Mouse (Mus musculus): ENCODE results near the gene Arih2. TPM values are rescaled to one million over a fixed set of nuclear protein-coding genes. Genes with fewer than 3 reads are reported as not detected.

Arih2 gene
- total and polyA plus RNA-seq, 3 experiments = 77.4 to 153 (median 86.9) TPM

DNA sequence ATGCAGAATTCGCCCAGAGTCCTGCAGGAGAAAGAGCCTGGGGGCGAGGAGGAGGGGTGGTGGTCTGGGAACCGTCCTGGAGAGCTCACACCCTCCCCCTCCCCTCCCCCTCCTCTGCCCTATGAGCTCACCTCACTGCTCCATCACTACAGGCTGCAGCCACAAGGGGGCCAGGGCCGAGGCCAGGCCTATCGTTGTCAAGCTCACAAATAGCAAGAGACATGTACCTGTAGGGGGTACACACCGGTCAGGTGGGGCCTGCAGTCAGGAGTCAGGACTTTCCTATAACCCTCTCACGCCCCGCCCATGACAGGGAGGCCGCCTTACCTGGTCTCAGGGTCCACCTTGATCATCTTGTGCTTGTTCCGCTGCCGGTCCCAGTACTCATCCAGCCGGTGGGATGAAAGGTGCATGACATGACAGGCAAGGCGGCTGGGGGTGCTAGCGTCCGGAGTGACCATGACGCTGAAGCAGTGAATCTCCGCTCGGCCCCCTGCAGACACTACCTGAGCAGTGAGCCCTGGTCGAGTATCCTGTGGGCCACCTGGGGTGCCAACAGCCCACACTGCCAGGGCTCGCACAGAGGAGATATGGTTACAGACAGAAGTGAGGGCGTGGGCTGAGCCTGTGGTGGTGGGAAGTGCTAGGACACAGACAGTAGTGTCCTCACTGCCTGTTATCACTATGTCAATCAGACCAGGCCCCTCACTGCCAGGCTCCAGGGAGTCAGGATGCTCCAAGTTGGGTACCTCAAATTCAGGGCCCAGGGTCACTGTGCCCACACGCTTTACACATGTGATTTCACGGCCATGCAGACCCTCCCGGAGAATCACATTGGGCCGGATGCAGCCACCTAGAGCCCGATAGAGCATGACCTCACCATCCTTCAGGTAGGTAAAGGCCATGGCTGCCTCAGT, 75.2 kb downstream of the Arih2 start:
- peaks cover 78% of the 10 kb centered on the region for H3K36me3 ChIP-seq (replicated peaks)
- H3K4me1 ChIP-seq (ENCODE audit: insufficient read depth, low read depth, low read length) = peaks cover 84% of the 10 kb centered on the region
- H3K9me3 ChIP-seq (replicated peaks) = no peaks in the 10 kb centered on the region
- H3K4me3 ChIP-seq (ENCODE audit: low read depth, low read length) = peak overlapping the region; percentile 5; the same call in 1 of the 2 replicates
- no peak for DNase-seq (ENCODE audit: low spot score)
- no peaks in the 10 kb centered on the region for H3K27me3 ChIP-seq (ENCODE audit: insufficient read depth, low read length)
- ATAC-seq (ENCODE audit: extremely low read depth, insufficient number of reproducible peaks, low FRiP score, poor library complexity, severe bottlenecking) = no peak
- no peak for TF ChIP-seq GATA2 (IDR thresholded peaks at IDR 0.05; ENCODE audit: borderline replicate concordance, low read depth, low read length)
- TF ChIP-seq POLR2AphosphoS5 (IDR thresholded peaks at IDR 0.05; ENCODE audit: insufficient replicate concordance, low read depth, low read length) = peak; percentile 20; the same call in 1 of the 2 replicates
- TF ChIP-seq CTCF (IDR thresholded peaks at IDR 0.05; ENCODE audit: low read depth, low read length) = peak; percentile 45

DNA sequence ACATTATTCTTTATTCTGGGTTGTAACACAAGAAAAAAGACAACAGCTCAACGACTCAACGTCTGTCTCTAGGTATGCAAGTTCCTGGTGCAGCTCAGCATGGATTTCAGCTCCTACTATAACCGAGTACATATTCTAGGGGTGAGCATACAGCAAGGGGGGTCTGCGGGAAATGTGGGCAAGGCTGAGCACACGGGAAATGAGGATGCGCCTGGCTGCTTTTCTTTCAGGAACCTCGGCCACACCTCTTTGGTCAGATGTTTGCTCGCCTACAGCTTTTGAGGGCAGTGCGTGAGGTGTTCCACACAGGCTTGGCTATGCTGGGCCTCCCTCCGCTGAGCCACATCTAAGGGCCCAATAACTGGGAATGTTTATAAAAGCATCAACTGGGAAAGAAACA, 76.9 kb downstream of the Arih2 start:
- Histone ChIP-seq H3K4me3 (ENCODE audit: low read depth, low read length) (no peak overlapping the region), H3K27me3 (ENCODE audit: insufficient read depth, low read length) (no peaks in the 10 kb centered on the region), H3K36me3 (replicated peaks) (peaks cover 82% of the 10 kb centered on the region), H3K9me3 (replicated peaks) (no peaks in the 10 kb centered on the region), H3K4me1 (ENCODE audit: insufficient read depth, low read depth, low read length) (peaks cover 85% of the 10 kb centered on the region)
- no peak for ATAC-seq (ENCODE audit: extremely low read depth, insufficient number of reproducible peaks, low FRiP score, poor library complexity, severe bottlenecking)
- no peak for DNase-seq (ENCODE audit: low spot score)
- TF ChIP-seq TAL1 (conservative IDR thresholded peaks at IDR 0.05; ENCODE audit: low read depth, low read length) = no peak
- no peak for TF ChIP-seq CTCF (IDR thresholded peaks at IDR 0.05; ENCODE audit: low read depth, low read length)
- TF ChIP-seq GATA2 (IDR thresholded peaks at IDR 0.05; ENCODE audit: borderline replicate concordance, low read depth, low read length) = no peak
- TF ChIP-seq GATA1 (IDR thresholded peaks at IDR 0.05; ENCODE audit: borderline replicate concordance, low read length) = no peak
- TF ChIP-seq POLR2AphosphoS5 (IDR thresholded peaks at IDR 0.05; ENCODE audit: insufficient replicate concordance, low read depth, low read length) = no peak

DNA sequence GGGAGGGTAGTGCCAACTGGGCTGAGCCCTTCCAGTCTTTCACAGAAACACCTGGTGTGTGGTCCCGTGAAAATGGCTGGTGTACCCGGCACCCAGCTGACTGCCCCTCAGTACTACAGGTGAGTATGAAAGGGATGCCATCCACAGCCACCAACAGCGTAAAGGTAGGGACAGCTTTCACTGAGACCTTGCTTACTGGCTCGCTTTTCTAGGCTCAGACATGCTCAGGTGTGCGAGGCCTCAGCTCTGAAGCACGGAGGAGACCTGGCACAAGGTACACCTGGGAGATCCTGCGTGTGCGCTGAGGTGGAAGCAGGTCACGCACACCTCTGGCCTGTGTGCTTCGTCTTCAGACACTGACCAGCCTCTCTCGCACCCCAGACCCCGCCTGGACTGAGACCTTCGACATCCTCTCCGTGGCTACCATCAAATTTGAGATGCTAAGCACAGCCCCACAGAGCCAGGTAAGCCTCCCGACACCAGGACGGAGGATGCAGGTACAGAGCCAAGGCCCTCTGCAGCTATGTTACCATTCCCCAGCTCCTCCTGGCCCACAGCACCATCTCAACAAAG, 77.7 kb downstream of the Arih2 start:
- Histone ChIP-seq H3K4me3 (ENCODE audit: low read depth, low read length) (peak overlapping the region; percentile 2; the same call in 1 of the 2 replicates), H3K27me3 (ENCODE audit: insufficient read depth, low read length) (no peaks in the 10 kb centered on the region), H3K4me1 (ENCODE audit: insufficient read depth, low read depth, low read length) (peaks cover 80% of the 10 kb centered on the region), H3K9me3 (replicated peaks) (no peaks in the 10 kb centered on the region), H3K36me3 (replicated peaks) (peaks cover 75% of the 10 kb centered on the region)
- ATAC-seq (ENCODE audit: extremely low read depth, insufficient number of reproducible peaks, low FRiP score, poor library complexity, severe bottlenecking) = no peak
- TF ChIP-seq GATA1 (IDR thresholded peaks at IDR 0.05; ENCODE audit: borderline replicate concordance, low read length) (no peak), GATA2 (IDR thresholded peaks at IDR 0.05; ENCODE audit: borderline replicate concordance, low read depth, low read length) (no peak), CTCF (IDR thresholded peaks at IDR 0.05; ENCODE audit: low read depth, low read length) (no peak), TAL1 (conservative IDR thresholded peaks at IDR 0.05; ENCODE audit: low read depth, low read length) (no peak), POLR2AphosphoS5 (IDR thresholded peaks at IDR 0.05; ENCODE audit: insufficient replicate concordance, low read depth, low read length) (no peak)
- no peak for DNase-seq (ENCODE audit: low spot score)

DNA sequence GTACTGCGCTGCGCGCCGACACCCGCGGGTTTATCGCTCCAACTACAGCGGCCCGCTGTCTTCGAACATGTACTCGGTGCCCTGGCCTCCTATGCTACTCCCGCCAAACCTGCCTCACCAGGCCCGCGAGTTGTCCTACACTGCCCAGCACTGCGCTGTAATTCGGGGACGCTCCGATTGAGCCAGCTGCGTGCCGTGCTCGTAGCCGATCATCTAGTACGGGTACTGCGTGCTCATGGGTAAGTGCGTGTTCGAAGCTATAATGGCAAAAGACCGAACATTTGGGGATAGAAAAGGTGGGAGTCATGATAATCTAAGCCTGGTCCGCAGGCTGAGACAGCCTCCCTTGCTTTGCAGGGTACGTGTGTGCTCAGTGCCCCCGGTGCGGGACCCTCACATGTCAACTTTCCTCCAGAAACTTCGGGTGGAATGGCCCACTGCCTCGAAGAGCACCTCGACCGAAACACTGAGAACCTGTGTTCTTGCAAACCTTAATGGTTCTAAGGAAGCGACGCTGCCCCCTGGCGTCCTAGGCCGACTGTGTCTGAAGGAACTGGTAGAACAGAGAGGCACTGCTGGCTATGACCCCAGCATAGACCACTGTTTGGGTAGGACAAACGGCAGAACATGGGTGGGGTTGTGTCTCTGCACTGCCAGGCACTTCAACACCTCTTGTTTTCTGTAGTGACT, 78.8 kb downstream of the Arih2 start:
- Histone ChIP-seq H3K36me3 (replicated peaks) (peaks cover 73% of the 10 kb centered on the region), H3K4me1 (ENCODE audit: insufficient read depth, low read depth, low read length) (peaks cover 86% of the 10 kb centered on the region), H3K4me3 (ENCODE audit: low read depth, low read length) (peak overlapping the region; percentile 86), H3K9me3 (replicated peaks) (no peaks in the 10 kb centered on the region), H3K27me3 (ENCODE audit: insufficient read depth, low read length) (no peaks in the 10 kb centered on the region)
- TF ChIP-seq GATA2 (IDR thresholded peaks at IDR 0.05; ENCODE audit: borderline replicate concordance, low read depth, low read length) (no peak), CTCF (IDR thresholded peaks at IDR 0.05; ENCODE audit: low read depth, low read length) (peak; percentile 62)
- no peak for ATAC-seq (ENCODE audit: extremely low read depth, insufficient number of reproducible peaks, low FRiP score, poor library complexity, severe bottlenecking)
- peak; percentile 74 for DNase-seq (ENCODE audit: low spot score)

DNA sequence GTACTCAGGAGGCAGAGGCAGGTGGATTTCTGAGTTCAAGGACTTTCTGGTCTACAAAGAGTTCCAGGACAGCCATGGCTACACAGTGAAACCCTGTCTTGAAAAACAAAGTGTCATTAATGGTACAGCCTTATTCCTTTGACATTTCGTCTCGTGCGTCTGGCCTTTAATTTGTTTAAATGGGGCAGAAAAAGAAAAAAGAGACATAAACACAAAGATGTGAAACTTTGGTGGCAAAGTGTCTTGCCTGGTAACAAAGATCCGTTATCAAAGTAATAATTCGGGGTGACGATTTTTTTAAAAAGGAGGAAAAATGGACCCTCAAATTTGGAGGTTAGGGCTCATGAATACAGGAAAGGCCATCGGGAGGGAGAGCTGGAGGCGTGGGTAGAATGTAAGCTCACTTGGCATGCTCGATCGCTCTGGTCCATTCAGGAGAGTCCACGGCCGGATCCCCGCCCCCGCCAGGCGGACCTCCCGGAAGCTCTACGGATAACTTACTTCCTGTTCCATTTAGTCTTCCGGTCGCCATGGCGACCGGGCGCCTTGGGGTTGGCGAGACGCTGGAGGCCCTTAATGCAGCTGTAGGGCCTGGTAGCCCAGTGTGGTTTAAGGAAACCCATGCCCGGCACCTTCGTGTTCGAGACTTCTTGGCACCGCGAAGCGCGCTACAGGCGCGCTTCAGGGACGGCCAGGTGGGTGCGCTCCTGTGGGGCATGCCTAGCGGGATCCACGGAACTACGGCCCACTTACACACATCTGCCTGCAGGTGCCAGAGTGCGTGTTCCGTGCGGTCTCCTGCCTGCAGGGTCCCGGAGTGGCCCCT, 79.6 kb downstream of the Arih2 start, which contains the start of gene Dalrd3:
Gene Dalrd3, plus strand, starts transcription at position 506 of the 826 bp plus-strand sequence.
- Histone ChIP-seq H3K4me1 (ENCODE audit: insufficient read depth, low read depth, low read length) (peaks cover 85% of the 10 kb centered on the region), H3K27me3 (ENCODE audit: insufficient read depth, low read length) (no peaks in the 10 kb centered on the region), H3K36me3 (replicated peaks) (peaks cover 73% of the 10 kb centered on the region), H3K4me3 (ENCODE audit: low read depth, low read length) (peak within 1 kb of the TSS; percentile 90), H3K9me3 (replicated peaks) (no peaks in the 10 kb centered on the region)
- ATAC-seq (ENCODE audit: extremely low read depth, insufficient number of reproducible peaks, low FRiP score, poor library complexity, severe bottlenecking) (peak; percentile 60), DNase-seq (ENCODE audit: low spot score) (peak; percentile 97)
- TF ChIP-seq GATA2 (IDR thresholded peaks at IDR 0.05; ENCODE audit: borderline replicate concordance, low read depth, low read length) = no peak
- TF ChIP-seq TAL1 (conservative IDR thresholded peaks at IDR 0.05; ENCODE audit: low read depth, low read length) = no peak
- no peak for TF ChIP-seq GATA1 (IDR thresholded peaks at IDR 0.05; ENCODE audit: borderline replicate concordance, low read length)
- TF ChIP-seq CTCF (IDR thresholded peaks at IDR 0.05; ENCODE audit: low read depth, low read length) = no peak
- TF ChIP-seq POLR2AphosphoS5 (IDR thresholded peaks at IDR 0.05; ENCODE audit: insufficient replicate concordance, low read depth, low read length) = no peak
